Mouse (Mus musculus) cortical plate, adult 2 months (tissue): Measurements from ENCODE around the gene Enpp1. TPM values are rescaled to one million over a fixed set of nuclear protein-coding genes. Genes with fewer than 3 reads are reported as not detected.

Experiments
- H3K27ac ChIP-seq: fragments of 200-500 bp; 2 replicates; pipeline ENCODE4 v1.5.1; 2012; ENCODE audit warnings: low read length, control low read depth, inconsistent platforms; ENCODE audit not compliant: insufficient read depth
- H3K4me1 ChIP-seq: fragments of 200-500 bp; 2 replicates; pipeline ENCODE4 v1.6.1; 2011; ENCODE audit warnings: low read length; ENCODE audit not compliant: control insufficient read depth, insufficient read depth
- H3K4me3 ChIP-seq: fragments of 200-500 bp; 2 replicates; pipeline ENCODE4 v1.5.1; 2011; ENCODE audit warnings: mild to moderate bottlenecking, low read length, control low read depth; ENCODE audit not compliant: insufficient read depth
- CTCF ChIP-seq: fragments of 200-500 bp; IDR thresholded peaks from 2 replicates; pipeline ENCODE4 v1.5.1; 2011; ENCODE audit warnings: mild to moderate bottlenecking, control low read depth, low read length; ENCODE audit not compliant: insufficient read depth; ENCODE audit errors: extremely low read depth
- POLR2A ChIP-seq: fragments of 200-500 bp; IDR thresholded peaks from 2 replicates; pipeline ENCODE4 v1.6.1; 2011; ENCODE audit warnings: mild to moderate bottlenecking, low read length, control low read depth; ENCODE audit not compliant: insufficient read depth; ENCODE audit errors: extremely low read depth
- polyA plus RNA-seq: library from polyadenylated mRNA; depleted of rRNA; stranded (reverse); fragments of >200 nt; gene quantifications from 2 replicates; pipeline ENCODE4 v1.2.3, GENCODE M21; 2012

The Enpp1 gene
- polyA plus RNA-seq, 1 experiment = 1.9 TPM

GRCm38 (mm10) chr10:24603035-24603434 lies 108.9 kb downstream of the Enpp1 start:
- no peak overlapping the region for H3K27ac ChIP-seq
- H3K4me3 ChIP-seq = no peak overlapping the region
- H3K4me1 ChIP-seq = no peaks in the 10 kb centered on the region
- TF ChIP-seq CTCF (no peak), POLR2A (no peak)

- H3K4me1 ChIP-seq = no peaks in the 10 kb centered on the region
- no peak overlapping the region for H3K4me3 ChIP-seq
- H3K27ac ChIP-seq = no peak overlapping the region
- TF ChIP-seq CTCF (no peak), POLR2A (no peak)
Measured at GRCm38 (mm10) chr10:24599802-24600201, 112.2 kb downstream of the Enpp1 start.

- H3K4me1 ChIP-seq = no peaks in the 10 kb centered on the region
- no peak for TF ChIP-seq POLR2A
Measured at GRCm38 (mm10) chr10:24598693-24599092, 113.3 kb downstream of the Enpp1 start.

GRCm38 (mm10) chr10:24597789-24598188 lies 114.2 kb downstream of the Enpp1 start:
- no peaks in the 10 kb centered on the region for H3K4me1 ChIP-seq
- H3K27ac ChIP-seq = no peak overlapping the region
- no peak for TF ChIP-seq CTCF
- TF ChIP-seq POLR2A = no peak
- no peak overlapping the region for H3K4me3 ChIP-seq

More at GRCm38 (mm10) chr10:24598693-24599092, 113.3 kb downstream of the Enpp1 start:
- Histone ChIP-seq H3K27ac (no peak overlapping the region), H3K4me3 (no peak overlapping the region)

- TF ChIP-seq CTCF (no peak), POLR2A (no peak)
- Histone ChIP-seq H3K27ac (0 out of 2 replicates have a peak overlapping the region, but pooled peaks have one; percentile 80), H3K4me1 (no peaks in the 10 kb centered on the region), H3K4me3 (peak overlapping the region; percentile 73)
Measured at GRCm38 (mm10) chr10:24596869-24597339, 115.1 kb downstream of the Enpp1 start.

- TF ChIP-seq CTCF (no peak), POLR2A (no peak)
- Histone ChIP-seq H3K27ac (peak overlapping the region; percentile 80; the same call in 1 of the 2 replicates), H3K4me1 (no peaks in the 10 kb centered on the region), H3K4me3 (peak overlapping the region; percentile 73)
Measured at GRCm38 (mm10) chr10:24596003-24596868, 115.7 kb downstream of the Enpp1 start.

GRCm38 (mm10) chr10:24595250-24596002 lies 116.5 kb downstream of the Enpp1 start, which contains the start of gene Ccn2:
Ccn2 (plus strand) TSS chr10:24595442.
- H3K4me1 ChIP-seq = no peaks in the 10 kb centered on the region

GRCm38 (mm10) chr10:24593556-24593955 lies 118.4 kb downstream of the Enpp1 start:
- Histone ChIP-seq H3K27ac (no peak overlapping the region), H3K4me3 (no peak overlapping the region), H3K4me1 (no peaks in the 10 kb centered on the region)
- no peak for TF ChIP-seq POLR2A
- TF ChIP-seq CTCF = no peak

More at GRCm38 (mm10) chr10:24595250-24596002, 116.5 kb downstream of the Enpp1 start, which contains the start of gene Ccn2:
- Histone ChIP-seq H3K27ac (peak within 1 kb of the TSS; percentile 80), H3K4me3 (peak within 1 kb of the TSS; percentile 73)
- TF ChIP-seq POLR2A (no peak), CTCF (no peak)

- TF ChIP-seq POLR2A (no peak), CTCF (no peak)
- Histone ChIP-seq H3K4me3 (no peak overlapping the region), H3K27ac (no peak overlapping the region), H3K4me1 (no peaks in the 10 kb centered on the region)
Measured at GRCm38 (mm10) chr10:24592969-24593368, 119.0 kb downstream of the Enpp1 start.
